Mouse (Mus musculus) liver, embryonic 14.5 days (tissue): Measurements from ENCODE around the gene Gsn. TPM values are rescaled to one million over a fixed set of nuclear protein-coding genes. Genes with fewer than 3 reads are reported as not detected.

ENCODE experiments used
- ATAC-seq: fragments of 200-750 bp; cut with Nextera tagmentation; 2 replicates; pipeline ENCODE4 v1.8.0; 2017; ENCODE audit warnings: moderate number of reproducible peaks, mild to moderate bottlenecking, moderate library complexity; ENCODE audit not compliant: insufficient read depth
- DNase-seq, 3 experiments: peaks; one replicate each; pipeline ENCODE4 v3.0.0-alpha.2; 2012 to 2013; ENCODE audit warnings: low read depth in 3 of 3, low spot score in 3 of 3
- H3K27ac ChIP-seq: fragments of 300-500 bp; sonication (generic); 2 replicates; pipeline ENCODE4 v1.5.1; 2014; ENCODE audit warnings: moderate library complexity, mild to moderate bottlenecking, control low read depth, inconsistent platforms
- H3K27me3 ChIP-seq: fragments of 300-500 bp; sonication (generic); 2 replicates; pipeline ENCODE4 v1.6.1; 2014; ENCODE audit warnings: mild to moderate bottlenecking, low read length, moderate library complexity; ENCODE audit not compliant: control insufficient read depth, insufficient read depth
- H3K36me3 ChIP-seq: fragments of 300-500 bp; sonication (generic); replicated peaks from 2 replicates; pipeline ENCODE4 v1.6.1; 2014; ENCODE audit warnings: low read depth; ENCODE audit not compliant: control insufficient read depth, insufficient read depth
- H3K4me1 ChIP-seq, 2 experiments: fragments of 200-500 bp in 1 of 2; fragments of 300-500 bp in 1 of 2; sonication (generic) in 1 of 2; replicated peaks; 2 replicates each; pipeline ENCODE4 v1.6.1; 2012 to 2014; ENCODE audit warnings: antibody characterized with exemption in 1 of 2, inconsistent platforms in 1 of 2, low read length in 1 of 2; ENCODE audit not compliant: control insufficient read depth in 2 of 2, insufficient read depth in 2 of 2
- H3K4me2 ChIP-seq: fragments of 300-500 bp; sonication (generic); 2 replicates; pipeline ENCODE4 v1.6.1; 2014; ENCODE audit warnings: low read depth, mild to moderate bottlenecking, control low read depth, moderate library complexity
- H3K4me3 ChIP-seq, 2 experiments: fragments of 200-500 bp in 1 of 2; fragments of 300-500 bp in 1 of 2; sonication (generic) in 1 of 2; 2 replicates each; pipeline ENCODE4 v1.5.1; 2012 to 2014; ENCODE audit warnings: low read depth in 2 of 2, low read length in 2 of 2, mild to moderate bottlenecking in 2 of 2, control low read depth in 1 of 2, inconsistent platforms in 1 of 2, moderate library complexity in 1 of 2; ENCODE audit not compliant: insufficient read depth in 1 of 2
- H3K9ac ChIP-seq: fragments of 300-500 bp; sonication (generic); replicated peaks from 2 replicates; pipeline ENCODE4 v1.6.1; 2014; ENCODE audit warnings: mild to moderate bottlenecking, control low read depth, moderate library complexity
- H3K9me3 ChIP-seq: fragments of 300-500 bp; sonication (generic); 2 replicates; pipeline ENCODE4 v1.6.1; 2016; ENCODE audit warnings: low read length, mixed read lengths; ENCODE audit not compliant: control insufficient read depth
- CTCF ChIP-seq: IDR thresholded peaks from 2 replicates; pipeline ENCODE4 v1.5.1; 2016; ENCODE audit warnings: antibody characterized with exemption, low read depth, control low read depth
- EP300 ChIP-seq: IDR thresholded peaks from 2 replicates; pipeline ENCODE4 v1.6.1; 2016; ENCODE audit warnings: antibody characterized with exemption, low read depth
- WGBS: fragments of 180-500 bp; shearing (Covaris S2); extraction: QIAGEN DNeasy Blood & Tissue Kit; methylation state at CpG from one replicate; pipeline ENCODE4 v1.1.7; 2014; ENCODE audit not compliant: insufficient replicate concordance; 5-methylcytosine and 5-hydroxymethylcytosine counted together
- polyA plus RNA-seq, 2 experiments: library from polyadenylated mRNA; depleted of rRNA in 1 of 2; stranded (reverse) in 1 of 2; unstranded in 1 of 2; fragments of >200 nt; fragmentation: Nextera tagmentation in 1 of 2; extraction: Ambion mirVana in 1 of 2; gene quantifications; 2 replicates each; pipeline versions ENCODE4 v1.2.1 to v1.2.3; 2012 to 2014

The Gsn gene
- polyA plus RNA-seq, 2 experiments: 81.0 to 83.0 TPM

DNA sequence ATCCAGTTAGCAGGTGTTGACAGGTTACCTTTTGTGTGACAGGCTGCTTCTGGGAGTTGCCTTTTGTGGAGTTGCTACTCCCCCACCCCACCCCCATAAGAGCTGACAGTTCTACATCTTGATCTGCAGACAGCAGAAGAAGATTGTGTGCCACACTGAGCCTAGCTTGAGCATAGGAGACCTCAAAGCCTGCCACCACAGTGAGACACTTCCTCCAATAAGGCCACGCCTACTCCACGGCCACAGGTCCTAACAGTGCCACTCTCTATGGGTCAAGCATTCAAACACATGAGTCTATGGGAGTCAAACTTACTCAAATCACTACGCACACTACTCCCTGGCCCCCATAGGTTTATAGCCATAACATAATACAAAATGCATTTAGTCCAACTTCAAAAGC is 37.4 kb upstream of the Gsn start:
- no peak overlapping the region for H3K27ac ChIP-seq
- H3K4me2 ChIP-seq: no peak overlapping the region
- ATAC-seq (no peak), DNase-seq (no peak)
- H3K4me1 ChIP-seq: peaks cover under 1 to 5% of the 10 kb centered on the region in 2 experiments
- H3K27me3 ChIP-seq: no peaks in the 10 kb centered on the region
- H3K9ac ChIP-seq: no peak overlapping the region
- 75% methylated on average over 3 of the region's 3 CpGs for WGBS
- H3K36me3 ChIP-seq: no peaks in the 10 kb centered on the region
- no peak for TF ChIP-seq EP300
- TF ChIP-seq CTCF: no peak
- no peak overlapping the region for H3K4me3 ChIP-seq
- H3K9me3 ChIP-seq: no peaks in the 10 kb centered on the region

DNA sequence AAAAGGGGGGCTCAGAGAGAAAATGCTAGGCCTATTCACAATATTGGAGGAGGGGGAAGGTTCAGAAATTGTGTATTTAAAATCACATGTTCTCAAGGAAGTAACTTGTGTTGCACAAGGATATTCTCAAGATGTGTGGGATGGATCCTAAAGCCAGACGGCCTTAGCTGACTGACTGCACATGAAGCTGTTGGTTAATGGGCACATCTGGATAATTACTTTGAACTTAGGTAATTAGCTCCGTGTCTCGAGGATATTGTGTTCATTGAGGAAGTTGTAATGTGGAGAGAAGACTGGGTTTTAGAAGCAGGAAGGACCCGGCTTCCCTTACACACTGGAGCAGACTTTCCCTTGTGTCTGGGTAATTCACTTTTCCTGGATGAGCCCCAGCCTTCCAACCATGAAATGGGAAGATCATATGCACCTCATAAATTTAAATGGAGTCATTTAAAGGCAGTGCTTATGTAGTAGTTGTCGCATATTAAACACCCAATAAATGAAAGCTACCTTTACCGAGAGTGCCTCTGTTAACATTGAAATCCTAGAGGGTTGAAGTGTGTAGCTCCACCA is 33.3 kb upstream of the Gsn start:
- no peaks in the 10 kb centered on the region for H3K9me3 ChIP-seq
- no peaks in the 10 kb centered on the region for H3K27me3 ChIP-seq
- no peak overlapping the region for H3K27ac ChIP-seq
- H3K36me3 ChIP-seq: no peaks in the 10 kb centered on the region
- no peak for ATAC-seq
- 43% methylated on average over 6 of the region's 6 CpGs for WGBS
- DNase-seq: no peak
- no peaks in the 10 kb centered on the region for H3K4me1 ChIP-seq
- H3K4me3 ChIP-seq: no peak overlapping the region
- H3K9ac ChIP-seq: no peak overlapping the region
- no peak overlapping the region for H3K4me2 ChIP-seq
- no peak for TF ChIP-seq EP300

DNA sequence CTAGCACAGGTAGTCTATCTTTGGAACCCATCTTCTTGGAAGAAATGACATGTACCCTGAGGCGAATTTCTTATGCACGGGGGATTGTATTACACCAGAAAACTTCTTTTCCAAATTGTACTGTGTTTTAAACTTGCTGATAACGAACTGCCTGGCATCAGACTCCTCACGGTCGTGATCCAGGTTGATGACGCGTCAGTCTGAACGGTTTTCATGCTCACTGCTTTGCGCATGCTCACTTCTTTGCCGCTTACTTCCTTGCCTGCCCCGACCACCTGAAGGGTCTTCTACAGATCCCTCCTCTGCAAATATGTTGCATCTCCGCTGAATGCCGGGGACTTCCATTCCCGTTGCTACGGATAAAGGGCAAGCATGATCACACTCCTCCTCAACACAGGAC is 31.9 kb upstream of the Gsn start:
- no peak for TF ChIP-seq CTCF
- TF ChIP-seq EP300: no peak
- no peaks in the 10 kb centered on the region for H3K36me3 ChIP-seq
- no peak overlapping the region for H3K4me2 ChIP-seq
- ATAC-seq (no peak), DNase-seq (no peak)
- no peaks in the 10 kb centered on the region for H3K27me3 ChIP-seq
- H3K4me3 ChIP-seq: no peak overlapping the region
- no peaks in the 10 kb centered on the region for H3K9me3 ChIP-seq
- no peaks in the 10 kb centered on the region for H3K4me1 ChIP-seq
- no peak overlapping the region for H3K9ac ChIP-seq
- no peak overlapping the region for H3K27ac ChIP-seq
- 80% methylated on average over 15 of the region's 15 CpGs for WGBS

GRCm38 (mm10) chr2:35228145-35228544 is 28.0 kb upstream of the Gsn start:
- 67% methylated on average over 4 of the region's 4 CpGs for WGBS
- Histone ChIP-seq H3K4me2 (no peak overlapping the region), H3K36me3 (no peaks in the 10 kb centered on the region), H3K9ac (no peak overlapping the region), H3K27me3 (no peaks in the 10 kb centered on the region), H3K4me1 (peaks cover 0 to 8% of the 10 kb centered on the region in 2 experiments; a peak in 2 of 4 replicates), H3K4me3 (no peak overlapping the region), H3K9me3 (no peaks in the 10 kb centered on the region), H3K27ac (no peak overlapping the region)
- DNase-seq (no peak), ATAC-seq (no peak)
- TF ChIP-seq EP300: no peak
- no peak for TF ChIP-seq CTCF

- H3K9me3 ChIP-seq: no peaks in the 10 kb centered on the region
- peaks cover 0 to 16% of the 10 kb centered on the region in 2 experiments; a peak in 2 of 4 replicates for H3K4me1 ChIP-seq
- H3K4me2 ChIP-seq: no peak overlapping the region
- H3K27ac ChIP-seq: no peak overlapping the region
- 17% methylated on average over 8 of the region's 8 CpGs for WGBS
- H3K27me3 ChIP-seq: no peaks in the 10 kb centered on the region
- H3K9ac ChIP-seq: no peak overlapping the region
- TF ChIP-seq EP300 (no peak), CTCF (no peak)
- no peak for DNase-seq
- no peaks in the 10 kb centered on the region for H3K36me3 ChIP-seq
- ATAC-seq: no peak
- no peak overlapping the region for H3K4me3 ChIP-seq
These were observed 26.0 kb upstream of the Gsn start for GRCm38 (mm10) chr2:35230215-35230614.
